ENCODE assay signal across 11 mouse cellular contexts in genomic region chr2:130564983-130565382, GRCm38 (mm10). TPM values are rescaled to one million over a fixed set of nuclear protein-coding genes. Genes with fewer than 3 reads are reported as not detected.
A peak's percentile ranks its signal among the peaks of the same experiment; 100 is the strongest.
DNase-seq lines count a peak whose midpoint lies in the region; ATAC-seq and TF ChIP-seq lines count a peak whose summit lies in the region.
"Had no signal": no experiment of that assay in that cellular context is flagged by ENCODE, and none has a peak within 500 bp of the region (broad histone marks: within the 10 kb centered on the region; RNA-seq: fewer than 3 reads in every experiment).

No protein-coding gene starts in this region.

- peak overlapping the region; percentile 91; the same call in 1 of the 2 replicates for H3K4me3 ChIP-seq in embryonic facial prominence, embryonic 14.5 days (ENCODE audit: low read depth, low read length)
- no peak overlapping the region for H3K4me3 ChIP-seq in intestine, postnatal 0 days (ENCODE audit: low read depth, low read length)
- H3K4me3 ChIP-seq in neural tube, embryonic 14.5 days (ENCODE audit: low read depth, low read length) = peak overlapping the region; percentile 91; the same call in 1 of the 2 replicates

- H3K9ac ChIP-seq in embryonic facial prominence, embryonic 14.5 days (ENCODE audit: low read depth, low read length) = 0 out of 2 replicates have a peak overlapping the region, but pooled peaks have one; percentile 89
- H3K9ac ChIP-seq in intestine, postnatal 0 days (ENCODE audit: low read depth, low read length) = no peak overlapping the region
- no peak overlapping the region for H3K9ac ChIP-seq in neural tube, embryonic 14.5 days (replicated peaks; ENCODE audit: low read depth, low read length)

- 81% methylated on average over 8 of the region's 8 CpGs for WGBS in embryonic facial prominence, embryonic 14.5 days
- WGBS in intestine, postnatal 0 days = 77% methylated on average over 8 of the region's 8 CpGs
- WGBS in neural tube, embryonic 14.5 days = 87% methylated on average over 8 of the region's 8 CpGs

- no peak overlapping the region for H3K27ac ChIP-seq in embryonic facial prominence, embryonic 14.5 days (replicated peaks; ENCODE audit: low read depth, low read length)
- no peak overlapping the region for H3K27ac ChIP-seq in intestine, postnatal 0 days (ENCODE audit: low read depth, low read length)
- no peak overlapping the region for H3K27ac ChIP-seq in neural tube, embryonic 14.5 days (ENCODE audit: low read depth, low read length)

- no peaks in the 10 kb centered on the region for H3K27me3 ChIP-seq in embryonic facial prominence, embryonic 14.5 days (replicated peaks; ENCODE audit: control insufficient read depth, insufficient read depth, low read length)
- no peaks in the 10 kb centered on the region for H3K27me3 ChIP-seq in intestine, postnatal 0 days (replicated peaks; ENCODE audit: control insufficient read depth, insufficient read depth, low read length)
- H3K27me3 ChIP-seq in neural tube, embryonic 14.5 days (ENCODE audit: control insufficient read depth, insufficient read depth, low read length) = no peaks in the 10 kb centered on the region
- H3K27me3 ChIP-seq: Patski had no signal

- H3K4me2 ChIP-seq in embryonic facial prominence, embryonic 14.5 days (ENCODE audit: low read depth, low read length) = peak overlapping the region; percentile 87
- peak overlapping the region; percentile 92; the same call in 1 of the 2 replicates for H3K4me2 ChIP-seq in intestine, postnatal 0 days (replicated peaks; ENCODE audit: low read depth)
- peak overlapping the region; percentile 73; the same call in 1 of the 2 replicates for H3K4me2 ChIP-seq in neural tube, embryonic 14.5 days (ENCODE audit: low read depth, low read length)

- TF ChIP-seq CTCF in intestine, postnatal 0 days (IDR thresholded peaks at IDR 0.05; ENCODE audit: low read depth) = no peak

- DNase-seq in layer of hippocampus, adult 11-12 months (ENCODE audit: low spot score) = peak; percentile 25
- DNase-seq in layer of hippocampus, postnatal 10 days (ENCODE audit: low spot score in 2 of 2) = no peak
- DNase-seq in embryonic facial prominence, embryonic 14.5 days (ENCODE audit: low spot score) = no peak
- DNase-seq in frontal cortex, postnatal 36 days (ENCODE audit: low spot score in 2 of 2) = no peak
- DNase-seq in testis, postnatal 10 days (ENCODE audit: low spot score) = no peak
- no peak for DNase-seq in gastrocnemius, postnatal 14 days
- DNase-seq: cerebellum, postnatal 25 days had no signal

- ATAC-seq in embryonic facial prominence, embryonic 14.5 days (ENCODE audit: low read depth) = no peak
- ATAC-seq in intestine, postnatal 0 days = no peak
- no peak for ATAC-seq in neural tube, embryonic 14.5 days (ENCODE audit: low read depth)
- ATAC-seq: inflammation-experienced regulatory T-cells, adult 6 months; Patski had no signal

- peaks cover 9% of the 10 kb centered on the region for H3K4me1 ChIP-seq in embryonic facial prominence, embryonic 14.5 days (ENCODE audit: control insufficient read depth, insufficient read depth, low read length)
- 0 out of 2 replicates have a peak, but pooled peaks cover 5% of the 10 kb centered on the region for H3K4me1 ChIP-seq in intestine, postnatal 0 days (replicated peaks; ENCODE audit: control insufficient read depth, insufficient read depth, low read length)
- H3K4me1 ChIP-seq in neural tube, embryonic 14.5 days (ENCODE audit: control insufficient read depth, insufficient read depth, low read length) = peaks cover 9% of the 10 kb centered on the region

- intact Hi-C loops in gastrocnemius, postnatal 14 days (cut with DNase I; ENCODE audit: low total_unique reads) = no loop called here

- no peaks in the 10 kb centered on the region for H3K9me3 ChIP-seq in embryonic facial prominence, embryonic 14.5 days (ENCODE audit: control insufficient read depth, low read length)
- H3K9me3 ChIP-seq in intestine, postnatal 0 days (ENCODE audit: control insufficient read depth) = no peaks in the 10 kb centered on the region
- no peaks in the 10 kb centered on the region for H3K9me3 ChIP-seq in neural tube, embryonic 14.5 days (ENCODE audit: control insufficient read depth, low read length)

- H3K36me3 ChIP-seq in embryonic facial prominence, embryonic 14.5 days (ENCODE audit: control insufficient read depth, insufficient read depth, low read length) = peaks cover 25% of the 10 kb centered on the region
- H3K36me3 ChIP-seq in intestine, postnatal 0 days (ENCODE audit: control insufficient read depth, insufficient read depth) = peaks cover 9% of the 10 kb centered on the region
- H3K36me3 ChIP-seq in neural tube, embryonic 14.5 days (ENCODE audit: control insufficient read depth, insufficient read depth, low read length) = peaks cover 12% of the 10 kb centered on the region

RNA-seq across cellular contexts. Expression of gene Mrps26, which starts 1.4 kb away (rescaled TPM):
- 10 to 100 TPM; 73.6 to 81.5 TPM for total RNA-seq in layer of hippocampus, postnatal 10 days (2021)
- polyA plus RNA-seq in embryonic facial prominence, embryonic 14.5 days (2014; fragmentation: Nextera tagmentation; extraction: Ambion mirVana) = 88.6 and 91.7 TPM in 2 replicates
- polyA plus RNA-seq in intestine, postnatal 0 days (2015; fragmentation: Nextera tagmentation; extraction: Ambion mirVana) = 68.0 and 70.6 TPM in 2 replicates
- 101 and 110 TPM in 2 replicates for polyA plus RNA-seq in neural tube, embryonic 14.5 days (2014; fragmentation: Nextera tagmentation; extraction: Ambion mirVana)
- total RNA-seq in gastrocnemius, postnatal 14 days (2021) = 10 to 100 TPM; 41.6 to 47.5 TPM

RNA-seq across cellular contexts. Expression of gene Oxt, which starts 11.0 kb away (rescaled TPM):
- total RNA-seq in layer of hippocampus, postnatal 10 days (2021) = not detected
- polyA plus RNA-seq in embryonic facial prominence, embryonic 14.5 days (2014; fragmentation: Nextera tagmentation; extraction: Ambion mirVana) = not detected in 2 replicates
- polyA plus RNA-seq in intestine, postnatal 0 days (2015; fragmentation: Nextera tagmentation; extraction: Ambion mirVana) = not detected in 2 replicates
- polyA plus RNA-seq in neural tube, embryonic 14.5 days (2014; fragmentation: Nextera tagmentation; extraction: Ambion mirVana) = not detected in 2 replicates
- total RNA-seq in gastrocnemius, postnatal 14 days (2021) = not detected
- polyA plus RNA-seq: inflammation-experienced regulatory T-cells, adult 6 months; Patski had no signal

RNA-seq across cellular contexts. Expression of gene Avp, which starts 17.4 kb away (rescaled TPM):
- total RNA-seq in layer of hippocampus, postnatal 10 days (2021) = not detected
- not detected in 2 replicates for polyA plus RNA-seq in embryonic facial prominence, embryonic 14.5 days (2014; fragmentation: Nextera tagmentation; extraction: Ambion mirVana)
- not detected in 2 replicates for polyA plus RNA-seq in intestine, postnatal 0 days (2015; fragmentation: Nextera tagmentation; extraction: Ambion mirVana)
- 0.39 and 0.68 TPM in 2 replicates for polyA plus RNA-seq in neural tube, embryonic 14.5 days (2014; fragmentation: Nextera tagmentation; extraction: Ambion mirVana)
- not detected for total RNA-seq in gastrocnemius, postnatal 14 days (2021)
- polyA plus RNA-seq: inflammation-experienced regulatory T-cells, adult 6 months; Patski had no signal
